Mouse (Mus musculus) left cerebral cortex, adult 9 months (tissue): Measurements from ENCODE around the gene Fkbp1b.
"Not testable (repeated sequence)": the region's sequence is repeated elsewhere in the genome, so short reads cannot be mapped to it uniquely, and the experiment has no call there.

Experiments
- DNase-seq, 2 experiments: peaks; one replicate each; pipeline ENCODE4 v3.0.0; 2022; ENCODE audit warnings: low spot score in 2 of 2

Gene Fkbp1b

DNA sequence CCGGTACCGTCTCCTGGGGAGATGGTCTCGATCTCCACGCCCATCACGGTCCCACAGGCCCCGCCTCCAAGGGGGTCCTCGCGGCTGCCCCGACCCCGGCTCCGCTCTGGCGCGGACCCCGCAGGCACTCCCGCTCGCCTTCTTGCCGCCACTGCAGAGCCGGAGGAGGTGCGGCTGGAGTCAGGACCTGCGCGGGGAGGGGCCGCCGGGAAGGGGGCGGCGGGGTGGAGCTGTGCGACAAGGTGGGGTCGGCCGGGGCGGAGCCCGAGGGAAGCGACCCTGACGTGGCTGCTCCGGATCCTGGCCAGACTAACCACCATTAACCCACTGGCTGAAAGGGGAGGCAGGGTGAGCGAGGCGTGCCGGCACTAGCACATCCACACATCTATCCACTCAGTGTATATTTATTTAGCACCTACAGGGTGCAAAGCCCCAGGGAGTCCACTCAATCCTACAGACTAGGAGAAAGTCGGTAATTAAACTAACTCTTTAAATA, at the start of gene Fkbp1b:
Fkbp1b (minus strand) TSS at position 200 of the 496 bp plus-strand sequence.
- DNase-seq = no peak

DNA sequence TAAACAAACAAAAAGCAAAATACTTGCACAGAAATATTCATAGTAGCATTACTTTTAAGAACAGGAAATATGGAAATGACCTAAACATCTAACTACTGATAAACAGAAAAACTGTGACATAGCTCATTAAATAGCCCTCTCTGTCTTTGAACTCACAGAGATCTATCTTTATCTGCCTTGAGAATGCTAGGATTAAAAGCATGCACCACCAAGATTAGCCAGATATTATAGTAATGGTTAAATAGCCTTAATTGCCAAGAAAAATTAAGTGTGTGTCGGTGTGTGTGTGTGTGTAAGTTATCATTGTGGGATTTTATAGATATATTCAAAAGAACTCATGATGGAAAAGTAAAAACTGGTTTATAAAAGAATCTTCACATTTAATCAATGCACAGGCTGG, 48.5 kb upstream of the Fkbp1b start:
- no peak for DNase-seq

DNA sequence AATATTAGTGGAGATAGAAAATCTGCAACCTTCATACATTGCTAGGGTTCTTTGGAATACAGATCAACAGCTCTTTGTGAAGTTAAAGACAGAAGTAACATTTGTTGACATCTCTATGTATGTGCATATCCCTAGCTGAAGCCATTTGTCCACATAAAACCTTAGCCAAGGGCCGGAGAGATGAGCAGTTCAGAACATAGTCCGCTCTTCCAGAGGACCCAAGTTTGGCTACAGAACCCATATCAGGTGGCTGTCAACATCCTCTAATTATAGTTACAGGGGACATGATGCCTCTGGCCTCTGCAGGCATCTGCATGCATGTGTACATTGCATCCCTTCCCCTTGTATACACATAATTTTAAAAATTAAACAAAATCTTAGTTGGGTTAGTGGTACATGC, 47.9 kb upstream of the Fkbp1b start:
- no peak for DNase-seq

DNA sequence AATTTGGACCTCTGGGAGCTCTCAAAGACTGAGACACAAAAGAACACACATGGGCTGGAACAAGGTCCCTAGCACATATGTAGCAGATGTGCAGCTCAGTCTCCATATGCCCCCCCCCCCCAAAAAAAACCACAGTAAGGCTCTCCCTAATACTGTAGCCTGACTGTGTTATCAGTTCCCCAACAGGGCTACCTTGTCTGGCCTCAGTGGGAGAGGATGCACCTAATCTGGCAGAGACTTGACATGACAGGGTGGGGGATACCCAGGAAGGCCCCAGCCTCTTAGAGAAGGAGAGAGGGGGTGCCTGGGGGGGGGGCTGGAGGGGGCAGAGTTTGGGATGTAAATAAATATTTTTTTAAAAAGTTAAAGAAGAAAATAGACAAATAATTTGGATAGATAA, 47.3 kb upstream of the Fkbp1b start:
- no peak for DNase-seq

DNA sequence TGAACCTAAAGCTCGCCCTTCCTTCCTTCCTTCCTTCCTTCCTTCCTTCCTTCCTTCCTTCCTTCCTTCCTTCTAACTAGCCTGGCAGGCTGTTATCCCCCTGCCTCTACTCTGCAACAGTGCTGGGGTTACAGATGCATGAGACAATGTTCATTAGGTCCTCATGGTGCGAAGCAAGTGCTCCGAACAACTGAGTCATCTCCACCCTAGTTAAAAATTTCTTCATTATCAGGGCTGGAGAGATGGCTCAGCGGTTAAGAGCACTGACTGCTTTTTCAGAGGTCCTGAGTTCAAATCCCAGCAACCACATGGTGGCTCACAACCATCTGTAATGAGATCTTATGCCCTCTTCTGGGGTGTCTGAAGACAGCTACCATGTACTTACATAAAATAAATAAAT, 45.2 kb upstream of the Fkbp1b start:
- not testable (repeated sequence) for DNase-seq

DNA sequence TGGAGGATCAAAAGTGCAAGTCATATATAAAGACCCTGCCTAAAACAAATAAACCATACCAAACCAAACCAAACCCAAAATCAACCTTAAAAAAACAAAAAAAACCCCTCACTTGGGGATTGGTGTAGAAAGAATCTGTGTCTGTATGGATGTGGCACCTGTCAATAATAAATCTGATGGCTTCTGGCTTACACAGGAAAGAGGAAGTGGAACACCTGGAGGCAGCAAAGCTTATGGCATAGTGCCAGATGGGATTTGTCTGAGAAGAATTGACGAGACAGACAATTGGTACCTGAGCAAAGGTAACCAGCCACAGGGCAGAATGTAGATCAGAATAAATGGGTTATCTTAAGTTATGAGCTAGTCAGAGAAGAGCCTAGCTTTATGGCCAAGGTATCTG, 43.7 kb upstream of the Fkbp1b start:
- DNase-seq = no peak

DNA sequence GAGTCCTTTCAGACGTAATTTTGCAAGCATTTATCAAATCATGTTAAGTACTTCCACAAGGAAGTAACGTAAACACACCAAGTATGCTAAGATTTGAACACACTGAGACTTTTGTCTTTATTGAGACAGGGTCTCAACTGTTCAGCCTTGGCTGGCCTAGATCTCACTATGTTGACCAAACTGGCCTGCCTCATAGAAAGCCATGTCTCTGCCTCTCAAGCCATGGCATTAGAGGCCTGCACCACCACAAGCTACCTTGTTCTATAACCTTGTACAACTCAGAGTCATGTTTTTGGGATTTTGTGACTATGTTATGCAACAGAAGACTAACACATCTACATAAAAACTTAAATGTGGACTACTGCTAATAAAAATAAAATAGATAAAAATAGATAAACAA, 40.7 kb upstream of the Fkbp1b start:
- no peak for DNase-seq

DNA sequence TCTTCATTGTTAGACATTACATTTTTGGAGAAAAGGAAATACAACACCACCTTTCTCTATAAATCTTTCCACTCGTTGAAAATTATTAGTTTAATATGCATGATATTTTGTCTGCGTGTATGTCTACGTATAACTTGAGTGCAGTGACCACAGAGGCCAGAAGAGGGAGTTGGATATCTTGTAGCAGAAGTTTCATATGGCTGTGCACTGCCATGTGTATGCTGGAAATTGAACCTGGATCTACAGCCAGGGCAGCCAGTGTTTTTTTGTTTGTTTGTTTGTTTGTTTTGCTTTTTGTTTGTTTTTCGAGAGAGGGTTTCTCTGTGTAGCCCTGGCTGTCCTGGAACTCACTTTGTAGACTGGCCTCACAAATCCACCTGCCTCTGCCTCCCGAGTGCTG, 37.7 kb upstream of the Fkbp1b start:
- no peak for DNase-seq

DNA sequence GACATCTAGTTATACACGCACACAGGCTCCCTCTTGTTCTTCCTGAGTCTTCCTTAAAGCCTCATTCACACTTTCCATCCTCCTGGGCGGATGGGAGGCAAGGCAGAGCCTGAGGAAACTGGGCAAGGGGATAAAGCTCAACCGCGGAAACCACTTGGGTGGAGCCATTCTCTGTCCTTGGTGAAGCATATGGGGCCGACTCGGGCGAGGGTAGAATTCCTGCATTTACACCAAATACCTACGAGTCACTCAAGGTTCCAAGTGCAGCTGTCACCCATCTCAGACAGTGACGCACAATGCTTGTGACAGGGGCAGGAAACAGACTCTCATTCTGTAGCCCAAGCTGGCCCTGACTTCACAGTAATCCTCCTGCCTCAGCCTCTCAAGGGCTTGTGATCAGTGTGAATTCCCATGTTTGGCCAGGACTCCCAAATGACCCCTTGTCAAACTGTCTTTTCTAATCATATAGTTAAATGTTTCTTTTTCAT, 36.9 kb upstream of the Fkbp1b start:
- no peak for DNase-seq

DNA sequence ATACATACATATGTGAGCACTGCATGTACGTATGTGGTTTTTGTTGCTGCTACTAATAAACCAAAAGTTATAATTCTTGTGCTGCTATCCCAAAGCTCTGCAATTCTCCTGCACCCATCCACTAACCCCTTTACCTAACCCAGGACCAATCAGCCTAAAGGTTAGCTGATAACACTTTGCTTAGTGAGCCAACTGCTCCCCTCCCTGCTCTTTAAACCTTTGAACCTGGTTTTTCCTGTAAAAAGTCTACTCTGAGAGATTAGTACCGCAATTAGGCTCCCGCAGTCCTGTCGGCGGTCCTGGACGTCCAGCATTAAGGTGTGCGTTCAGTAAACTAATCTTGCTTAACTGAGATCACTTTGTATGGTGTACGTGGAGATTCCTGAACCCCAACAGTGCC, 34.2 kb upstream of the Fkbp1b start:
- no peak for DNase-seq

DNA sequence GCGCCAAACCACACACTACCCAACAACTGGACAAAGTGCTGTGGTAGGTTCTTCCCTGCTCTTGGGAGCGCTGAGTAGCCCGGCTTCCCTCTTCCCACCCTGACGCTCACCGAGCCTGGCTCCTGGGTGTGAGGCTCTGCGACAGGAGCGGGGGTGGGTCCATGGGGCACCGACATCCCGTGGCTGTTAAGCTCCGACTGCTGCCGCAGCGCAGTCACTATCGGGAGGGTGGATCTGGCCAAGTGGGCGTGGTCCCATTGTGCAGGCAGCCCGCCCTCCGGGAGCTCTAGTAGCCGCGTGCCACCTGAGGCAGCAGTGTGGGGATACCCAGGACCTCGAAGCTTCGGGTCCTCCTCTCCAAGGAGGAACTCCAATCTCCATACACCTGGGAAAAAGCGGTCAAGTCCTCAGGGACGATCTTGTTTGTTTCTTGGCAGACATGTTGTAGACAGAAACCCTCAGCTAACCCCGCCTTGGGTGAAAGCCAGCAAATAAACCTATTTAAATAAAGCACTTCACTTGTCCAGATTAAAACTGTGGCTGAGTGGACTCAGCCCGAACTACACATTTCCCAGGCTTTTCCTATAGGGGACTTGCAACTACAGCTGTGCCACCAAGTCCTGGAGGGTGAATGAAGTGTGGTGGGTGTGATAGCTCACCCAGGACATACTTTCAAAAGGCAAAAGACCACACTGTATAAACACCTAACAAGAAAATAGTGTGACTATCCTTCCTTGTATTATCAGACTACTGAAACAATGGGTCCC, 33.0 kb upstream of the Fkbp1b start, which contains the start of gene Mfsd2b:
Mfsd2b (minus strand) TSS at position 199 of the 767 bp plus-strand sequence.
- peak in 1 of 2 experiments; percentile 22 for DNase-seq

DNA sequence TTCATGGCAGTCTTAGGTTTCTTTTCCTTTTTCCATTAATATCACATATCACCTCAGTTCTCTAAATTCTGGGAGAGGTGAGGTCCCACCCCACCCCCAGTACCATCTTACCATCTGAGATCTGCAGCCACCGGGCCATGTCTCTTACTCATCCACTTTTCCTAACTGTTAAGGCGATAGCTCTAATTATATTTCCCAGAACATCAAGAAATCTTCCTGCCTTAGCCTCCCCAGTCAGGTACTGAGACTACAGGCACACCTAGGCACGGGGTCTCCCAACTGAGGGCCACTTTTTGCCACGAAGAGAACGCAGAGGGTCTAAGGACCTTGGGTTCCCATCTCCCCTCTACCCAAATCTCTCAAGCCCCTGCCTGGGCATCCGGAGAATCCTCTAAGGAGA, 32.1 kb upstream of the Fkbp1b start:
- DNase-seq = no peak

DNA sequence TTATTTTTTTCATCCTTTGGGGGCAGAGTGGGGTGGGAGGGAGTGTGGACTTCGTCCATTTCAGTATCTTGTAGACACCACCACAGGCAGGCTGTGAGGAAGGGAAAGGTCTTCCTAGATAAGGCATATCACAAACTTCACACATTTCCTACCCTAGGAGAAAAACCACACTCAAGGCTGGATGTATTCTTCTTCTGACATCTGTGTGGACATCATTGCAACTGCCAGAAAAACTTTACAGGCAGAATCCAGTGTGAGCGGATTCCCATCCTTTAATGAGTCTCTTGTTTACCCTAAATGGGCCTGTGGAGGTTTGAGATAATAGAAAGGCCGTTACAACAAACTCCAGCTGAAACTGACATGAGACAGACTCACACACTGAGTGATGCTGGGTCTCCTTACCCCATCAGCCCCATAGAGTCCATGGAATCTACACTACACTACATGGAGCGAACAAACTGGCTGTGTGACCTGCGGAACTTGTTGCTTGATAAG, 31.6 kb upstream of the Fkbp1b start:
- no peak for DNase-seq

DNA sequence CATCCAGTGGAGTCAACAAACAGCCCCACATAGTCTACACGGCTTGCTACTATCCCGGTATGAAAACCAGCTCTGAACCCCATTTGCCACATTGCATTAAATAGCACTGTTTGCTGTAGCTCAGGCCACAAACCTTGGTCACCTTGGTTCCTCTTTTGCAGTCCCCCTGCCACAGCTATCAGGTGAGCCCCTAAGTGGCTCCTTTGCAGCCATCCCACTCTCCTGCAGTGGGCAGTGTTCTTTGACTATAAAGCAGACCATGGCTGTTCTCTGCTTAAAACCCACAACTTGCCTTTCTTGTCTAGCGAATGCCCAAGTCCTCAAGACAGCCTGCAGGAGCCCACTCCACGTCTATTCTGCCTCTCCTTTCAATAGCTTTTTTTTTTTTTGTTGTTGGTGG, 30.9 kb upstream of the Fkbp1b start:
- DNase-seq = no peak

DNA sequence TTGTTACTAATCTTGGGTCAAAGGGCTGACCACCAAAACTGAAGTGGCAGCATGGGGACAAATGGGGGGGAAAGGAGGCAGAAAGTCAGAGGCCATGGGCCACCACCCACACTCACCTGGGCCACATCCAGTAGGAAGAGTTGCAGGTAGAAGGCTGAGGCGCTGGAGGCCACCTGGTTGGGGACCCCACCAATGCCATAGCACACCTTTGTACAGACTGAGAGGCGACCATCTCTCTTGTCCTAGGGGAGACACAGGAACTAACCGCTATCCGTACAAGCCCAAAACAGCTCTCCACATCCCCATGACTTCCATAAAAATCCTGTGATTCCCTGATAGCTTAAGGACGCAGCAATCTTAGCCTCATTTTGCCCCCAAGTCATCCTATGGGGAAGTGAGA, 29.9 kb upstream of the Fkbp1b start:
- no peak for DNase-seq

DNA sequence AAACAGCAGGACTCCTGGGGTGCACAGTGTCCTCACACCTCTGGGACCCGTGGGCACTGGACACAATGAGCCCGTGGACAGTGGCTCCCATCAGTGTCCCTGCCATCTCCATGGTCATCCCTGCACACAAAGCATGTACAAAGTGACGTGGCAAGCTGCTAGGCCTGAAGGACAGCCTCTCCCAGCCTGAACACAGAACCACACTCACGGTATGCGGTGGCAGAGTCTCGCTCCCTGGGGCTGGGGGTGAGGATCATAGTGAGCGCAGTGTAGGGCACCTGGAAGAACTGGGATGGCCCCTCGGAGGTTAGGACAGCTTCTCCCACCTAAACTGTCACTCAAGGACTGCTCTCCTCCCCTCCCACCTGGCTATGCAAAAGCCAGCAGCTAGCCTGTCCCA, 27.5 kb upstream of the Fkbp1b start:
- DNase-seq = no peak

DNA sequence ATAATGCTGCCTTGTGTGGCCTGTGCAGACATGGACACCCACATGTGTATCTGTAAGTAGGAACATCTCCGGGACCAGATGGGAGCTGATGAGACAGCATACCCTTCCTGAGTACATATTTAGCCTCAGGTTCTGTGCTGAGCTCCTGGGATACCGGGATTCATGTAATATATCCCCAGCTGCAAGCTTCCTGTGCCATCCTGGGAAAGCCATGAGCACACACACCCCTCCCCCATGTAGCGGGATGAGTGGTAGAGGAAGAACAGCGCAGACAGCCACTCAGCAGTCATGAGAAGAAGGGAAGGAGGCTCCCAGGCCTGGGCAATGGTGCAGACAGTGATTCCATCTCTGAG, 22.9 kb upstream of the Fkbp1b start:
- DNase-seq = peak in 1 of 2 experiments; percentile 65

DNA sequence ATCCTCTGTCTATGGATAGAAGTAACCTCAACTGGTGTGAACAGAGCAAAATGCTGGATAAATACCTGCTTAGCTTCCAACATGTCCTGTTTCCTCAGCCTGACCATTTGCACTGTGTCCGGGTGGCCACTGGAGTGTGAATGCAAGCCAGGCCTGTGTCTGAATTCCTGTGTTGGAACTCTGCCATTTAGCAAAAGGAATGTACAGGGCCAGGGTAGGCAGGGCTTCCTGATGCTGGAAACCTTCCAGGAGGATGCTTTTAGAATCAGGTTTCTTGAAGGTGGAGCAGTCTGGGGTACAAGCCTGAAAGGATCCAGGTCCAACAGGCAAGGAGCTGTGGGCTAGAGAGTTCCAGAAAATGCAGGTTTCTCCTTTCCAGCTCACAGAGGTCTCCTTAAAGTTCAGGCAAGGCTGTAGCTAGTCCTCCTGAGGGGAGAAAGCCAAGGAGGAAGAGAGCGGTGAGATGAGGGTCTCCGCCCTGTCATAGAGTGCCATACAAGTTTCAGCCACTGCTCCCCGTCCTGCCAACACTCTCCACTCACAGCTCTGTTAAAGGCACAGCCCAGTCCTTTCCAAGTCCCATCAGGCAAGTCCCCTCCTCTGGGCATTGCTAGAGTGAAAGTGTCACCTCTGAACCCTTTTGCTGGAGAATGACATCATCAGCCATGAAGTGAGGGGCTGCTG, 22.4 kb upstream of the Fkbp1b start:
- no peak for DNase-seq

DNA sequence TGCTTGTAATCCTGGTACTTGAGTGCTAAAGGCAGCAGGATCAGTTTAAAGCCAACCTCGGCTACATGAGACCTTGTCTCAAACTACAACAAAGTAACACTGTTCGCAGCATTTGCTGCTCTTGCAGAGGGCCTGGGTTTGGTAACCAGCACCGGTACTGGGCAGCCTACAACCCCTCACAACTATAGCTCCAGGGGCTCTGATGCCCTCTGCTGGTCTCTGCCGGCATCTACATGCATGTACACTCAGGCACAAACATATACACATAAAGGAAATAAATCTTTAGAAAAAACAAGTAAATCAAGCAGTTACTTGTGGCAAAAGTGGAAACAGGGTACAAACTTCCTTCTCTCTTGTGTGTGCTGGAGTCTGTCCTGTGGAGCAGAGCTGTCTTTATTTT, 21.3 kb upstream of the Fkbp1b start:
- DNase-seq = no peak

DNA sequence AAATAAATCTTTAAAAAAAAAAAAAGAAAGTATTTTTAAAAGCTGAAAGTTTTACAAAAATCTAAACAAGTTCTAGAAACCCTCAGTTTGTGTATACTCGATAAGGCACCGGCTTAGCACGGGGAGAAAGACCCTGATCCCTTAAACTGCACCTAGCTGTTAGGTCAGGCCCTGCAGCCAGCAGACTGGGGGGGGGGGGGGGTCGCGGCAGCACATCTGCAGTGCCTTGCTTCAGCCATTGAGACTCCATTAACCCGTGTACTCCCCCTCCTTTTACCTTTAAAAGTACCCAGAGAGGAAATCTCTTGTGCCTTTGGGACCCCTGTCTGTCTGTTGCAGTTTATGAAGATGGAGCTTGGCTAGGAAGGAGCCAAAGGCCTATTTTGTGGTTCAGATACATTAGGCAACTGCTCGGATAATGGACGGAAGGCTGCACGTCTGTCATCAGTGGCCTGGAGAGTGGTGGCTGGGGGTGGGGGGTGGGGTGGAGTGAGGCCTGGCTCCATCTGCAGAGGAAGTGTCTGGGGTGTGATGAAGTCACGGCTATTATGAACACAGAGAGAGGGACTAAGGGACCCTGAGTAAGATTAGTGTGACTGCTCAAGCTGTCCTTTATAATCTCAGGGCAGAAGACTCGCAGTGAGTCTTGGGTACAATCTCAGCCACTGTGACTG, 18.0 kb upstream of the Fkbp1b start:
- no peak for DNase-seq

DNA sequence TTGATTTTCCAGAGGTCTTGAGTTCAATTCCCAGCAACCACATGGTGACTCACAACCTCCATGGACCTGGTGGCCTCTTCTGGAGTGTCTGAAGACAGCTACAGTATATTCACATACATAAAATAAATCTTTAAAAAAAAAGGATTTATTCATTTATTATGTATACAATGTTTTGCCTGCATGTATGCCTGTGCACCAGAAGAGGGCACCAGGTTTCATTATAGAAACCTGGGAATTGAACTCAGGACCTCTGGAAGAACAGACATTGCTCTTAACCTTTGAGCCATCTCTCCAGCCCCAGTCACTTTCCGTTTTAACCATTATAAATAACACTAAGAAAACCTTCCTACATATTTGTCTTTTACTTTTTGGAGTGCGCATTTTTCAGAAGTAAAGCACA, 15.4 kb upstream of the Fkbp1b start:
- DNase-seq = no peak

DNA sequence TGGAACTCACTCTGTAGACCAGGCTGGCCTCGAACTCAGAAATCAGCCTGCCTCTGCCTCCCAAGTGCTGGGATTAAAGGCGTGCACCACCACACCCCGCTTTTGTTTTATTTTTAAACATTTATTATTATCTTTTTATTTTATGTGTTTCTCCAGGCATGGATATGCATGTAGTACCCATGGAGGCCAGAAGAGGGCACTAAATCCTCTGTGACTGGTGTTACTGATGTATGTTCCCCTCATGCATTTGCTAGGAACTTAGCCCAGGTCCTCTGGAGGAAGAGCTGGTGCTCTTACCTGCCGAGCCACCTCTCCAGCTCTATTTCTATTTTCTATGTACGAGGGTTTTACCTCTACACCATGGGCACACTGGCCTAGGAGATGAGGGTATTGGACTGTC, 14.8 kb upstream of the Fkbp1b start:
- DNase-seq = no peak
